Mouse (Mus musculus): Measurements from ENCODE around the gene Gpalpp1.
A peak's percentile ranks its signal among the peaks of the same experiment; 100 is the strongest.

Gpalpp1 gene

DNA sequence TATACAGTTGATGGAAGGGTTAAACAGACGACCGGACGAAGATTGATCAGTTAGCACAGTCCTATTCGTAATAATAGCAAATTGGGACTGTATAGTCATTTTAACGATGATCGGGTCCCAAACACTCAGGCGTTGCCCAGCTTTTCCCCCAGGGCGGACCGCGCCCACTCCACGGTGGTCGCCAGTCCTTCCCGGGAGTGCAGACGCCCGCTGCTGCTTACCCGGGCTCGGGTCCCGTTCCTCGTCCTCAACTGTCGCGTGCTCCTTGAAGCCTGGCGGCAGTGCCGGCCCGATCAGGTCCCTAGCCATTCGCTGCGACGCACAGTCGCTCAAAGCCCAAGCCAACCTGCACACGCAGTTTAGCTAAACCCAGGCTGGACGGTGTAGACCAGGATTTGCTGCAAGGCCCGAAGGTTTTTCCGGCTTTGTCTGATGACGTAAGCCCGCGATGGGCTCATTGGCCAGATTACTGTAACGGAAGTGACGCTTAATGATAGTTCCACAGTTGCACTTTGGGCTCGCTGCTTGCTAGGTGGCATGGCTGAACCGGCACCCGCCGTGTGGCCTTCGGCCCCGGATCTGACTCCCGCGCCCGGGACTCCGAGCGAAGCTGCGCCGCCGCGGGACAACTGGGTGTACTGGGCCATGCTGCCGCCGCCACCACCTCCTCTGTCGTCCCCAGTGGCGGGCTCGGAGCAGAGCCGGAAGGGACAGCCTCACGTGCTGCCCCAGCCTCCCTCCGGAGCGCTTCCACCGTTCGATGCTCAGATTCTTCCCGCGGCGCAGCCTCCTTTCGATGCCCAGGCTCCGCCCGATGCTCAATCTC, at the start of gene Gpalpp1, which contains the start of gene Nufip1:
Gene Gpalpp1, minus strand, starts transcription at position 365 of the 826 bp plus-strand sequence.
Gene Nufip1, plus strand, starts transcription at position 496 of the 826 bp plus-strand sequence.
- peak; percentile 92 for DNase-seq

DNA sequence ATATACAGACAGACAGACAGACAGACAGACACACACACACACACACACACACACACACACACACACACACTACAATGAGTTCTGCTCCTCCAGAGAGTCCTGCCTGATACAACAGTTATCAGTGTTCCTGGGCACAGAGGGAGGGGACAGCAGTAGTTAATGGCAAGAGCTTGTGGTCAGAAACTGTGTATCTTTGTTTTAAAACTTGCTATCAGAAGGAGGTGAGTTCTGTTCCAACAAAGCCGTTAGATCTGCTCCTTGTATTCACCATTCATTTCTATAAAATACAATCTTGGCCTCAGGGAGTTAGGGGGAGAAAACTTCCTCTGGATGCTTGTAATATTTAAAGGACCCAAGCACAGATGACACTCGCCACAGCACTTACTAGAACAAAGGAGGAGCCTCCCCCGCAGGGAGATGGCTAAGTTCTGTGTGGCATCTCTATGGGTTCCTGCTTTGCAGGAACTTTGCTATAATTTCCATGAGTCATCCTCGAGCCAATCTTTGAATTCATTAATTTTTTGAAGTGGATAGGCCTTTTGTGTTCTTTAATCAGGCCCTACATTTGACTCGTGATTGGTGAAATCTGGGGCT, 47.7 kb upstream of the Gpalpp1 start:
- no peak for DNase-seq

DNA sequence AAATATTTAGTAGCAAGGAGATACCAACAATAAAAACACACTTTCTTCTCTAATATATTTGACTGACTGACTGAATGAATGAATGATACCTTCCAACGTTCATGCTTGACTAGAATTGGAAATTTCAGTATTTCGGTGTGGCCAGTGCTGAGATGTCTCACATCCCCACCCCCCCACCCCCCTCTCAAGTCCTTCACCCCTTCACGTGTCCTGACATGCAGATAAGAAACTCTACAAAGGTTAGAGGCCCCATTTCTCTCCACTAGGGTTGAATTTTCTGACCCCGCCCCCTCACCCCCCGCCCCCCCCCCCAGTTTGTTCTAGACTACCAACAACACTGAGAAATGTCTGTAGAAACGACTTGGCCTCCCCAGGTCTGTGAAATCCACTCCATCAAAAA, 43.3 kb upstream of the Gpalpp1 start:
- DNase-seq: no peak

DNA sequence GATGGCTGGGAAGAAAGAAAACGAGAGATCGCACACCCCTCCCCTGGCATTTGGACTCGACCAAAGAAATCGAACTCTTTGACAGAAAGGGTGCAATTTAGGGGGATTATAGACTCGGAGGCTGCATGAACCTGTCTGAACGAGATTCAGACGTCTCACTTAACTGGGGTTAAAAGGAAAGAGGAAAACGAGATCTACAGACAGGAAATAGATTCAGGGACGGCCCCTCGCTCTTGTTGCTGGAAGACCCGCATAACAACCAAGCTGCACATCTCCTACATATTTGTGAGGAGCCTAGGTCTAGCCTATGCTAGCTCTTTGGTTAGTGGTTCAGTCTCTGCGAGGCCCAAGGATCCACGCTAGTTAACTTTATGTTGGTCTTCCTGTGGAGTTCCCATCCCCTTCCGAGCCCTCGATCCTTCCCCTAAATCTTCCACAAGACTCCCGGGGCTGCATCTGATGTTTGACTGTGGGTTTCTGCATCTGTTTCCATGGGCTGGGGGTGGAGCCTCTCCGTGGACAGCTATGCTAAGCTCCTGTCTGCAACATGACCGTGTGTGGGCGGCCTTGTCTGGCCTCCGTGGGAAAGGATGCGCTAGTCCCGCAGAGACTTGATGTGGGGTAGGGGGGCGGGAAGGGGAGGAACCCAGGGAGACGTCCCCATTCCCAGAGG, 42.6 kb upstream of the Gpalpp1 start:
- peak; percentile 34 for DNase-seq

DNA sequence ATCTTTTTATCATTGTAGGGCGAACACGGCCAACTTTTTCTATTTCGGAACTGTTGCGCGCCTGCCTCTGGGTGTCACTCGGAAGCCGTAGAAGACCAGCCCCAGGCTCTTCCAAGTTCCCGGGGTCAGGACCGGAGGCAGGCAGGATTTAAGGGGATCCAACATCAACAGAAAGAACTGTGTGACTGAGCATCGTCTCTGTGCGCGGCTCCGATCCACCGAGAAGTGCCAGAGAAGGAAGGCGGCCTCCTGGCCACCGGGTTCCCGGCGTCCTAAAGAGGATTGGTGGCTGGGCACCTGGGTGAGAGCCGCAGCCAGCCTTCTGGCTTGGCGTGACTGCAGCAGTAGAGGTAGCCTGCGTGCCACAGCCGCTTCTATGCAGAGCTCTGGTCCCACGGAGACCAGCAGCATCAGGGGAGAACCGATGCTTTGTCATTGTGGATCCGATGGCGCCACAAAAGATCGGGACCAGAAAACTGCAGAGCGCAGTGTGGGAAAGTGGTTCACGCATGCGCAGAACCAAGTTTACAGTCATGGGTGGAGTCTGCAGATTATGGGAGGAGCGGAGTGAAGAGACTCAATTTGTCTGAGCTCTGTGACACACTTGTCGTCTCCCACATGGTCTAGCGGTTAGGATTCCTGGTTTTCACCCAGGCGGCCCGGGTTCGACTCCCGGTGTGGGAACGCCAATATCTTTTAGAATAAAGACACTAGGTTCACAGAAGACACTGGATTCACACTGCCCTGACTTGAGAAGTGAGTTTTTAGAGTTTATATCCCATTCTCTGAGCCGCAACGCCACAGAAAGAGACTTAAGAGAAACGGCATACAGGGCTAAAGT, 41.8 kb upstream of the Gpalpp1 start:
- DNase-seq: peak; percentile 95

DNA sequence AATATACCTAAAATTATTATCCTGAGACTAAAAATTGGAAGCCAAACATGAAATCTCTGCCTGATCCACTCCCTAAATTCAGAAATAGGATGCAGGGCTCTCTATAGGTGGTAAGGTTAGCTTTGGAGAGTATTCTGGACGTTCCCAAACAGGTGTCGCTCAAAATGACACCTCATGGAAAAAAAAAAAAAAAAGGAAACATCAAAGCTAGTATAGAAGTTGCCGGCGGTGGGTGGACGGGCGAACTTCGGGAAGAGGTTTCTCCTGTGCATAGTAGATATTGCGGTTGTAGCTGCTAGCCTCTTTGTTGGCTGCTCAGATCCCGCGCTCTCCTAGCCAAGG, 41.2 kb upstream of the Gpalpp1 start:
- DNase-seq: no peak

DNA sequence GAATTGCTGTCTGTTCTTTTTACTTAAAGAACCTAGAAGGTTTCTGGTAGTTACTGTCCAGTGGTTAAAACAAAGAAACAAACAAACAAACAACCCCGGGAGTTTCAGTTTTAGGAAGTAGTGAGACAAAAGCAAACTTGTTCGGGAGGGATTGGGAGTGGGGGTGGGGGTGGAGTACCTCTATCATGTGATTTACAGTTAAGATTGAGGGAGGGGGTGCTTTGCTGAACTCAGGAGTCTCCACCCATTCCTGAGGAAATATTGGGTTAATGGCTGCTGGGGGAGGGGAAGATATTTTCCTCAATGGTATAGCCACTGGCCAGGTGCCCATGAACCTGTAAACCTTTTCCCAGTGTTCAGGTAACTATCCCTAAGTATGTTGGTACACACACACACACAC, 40.5 kb upstream of the Gpalpp1 start:
- peak; percentile 32 for DNase-seq

DNA sequence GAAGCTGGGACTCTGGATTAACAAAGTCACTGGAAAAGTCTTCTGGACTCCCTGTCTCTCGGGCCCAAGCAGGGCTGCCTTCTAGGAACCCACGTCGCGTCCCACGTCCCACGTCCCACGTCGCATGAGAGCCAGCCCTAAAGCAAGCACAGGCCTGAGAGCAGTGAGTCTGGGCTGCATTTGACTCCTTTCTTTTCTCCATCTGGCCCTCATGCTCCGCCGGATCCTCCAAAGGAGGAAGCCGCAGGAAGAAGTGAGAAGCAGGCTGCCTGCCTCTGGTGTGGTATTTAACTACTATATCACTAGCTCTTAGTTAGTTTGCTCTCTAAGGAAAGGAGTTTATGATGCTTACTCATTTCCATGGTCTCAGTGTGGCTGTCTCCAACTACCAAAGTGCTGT, 39.9 kb upstream of the Gpalpp1 start:
- peak; percentile 9 for DNase-seq

DNA sequence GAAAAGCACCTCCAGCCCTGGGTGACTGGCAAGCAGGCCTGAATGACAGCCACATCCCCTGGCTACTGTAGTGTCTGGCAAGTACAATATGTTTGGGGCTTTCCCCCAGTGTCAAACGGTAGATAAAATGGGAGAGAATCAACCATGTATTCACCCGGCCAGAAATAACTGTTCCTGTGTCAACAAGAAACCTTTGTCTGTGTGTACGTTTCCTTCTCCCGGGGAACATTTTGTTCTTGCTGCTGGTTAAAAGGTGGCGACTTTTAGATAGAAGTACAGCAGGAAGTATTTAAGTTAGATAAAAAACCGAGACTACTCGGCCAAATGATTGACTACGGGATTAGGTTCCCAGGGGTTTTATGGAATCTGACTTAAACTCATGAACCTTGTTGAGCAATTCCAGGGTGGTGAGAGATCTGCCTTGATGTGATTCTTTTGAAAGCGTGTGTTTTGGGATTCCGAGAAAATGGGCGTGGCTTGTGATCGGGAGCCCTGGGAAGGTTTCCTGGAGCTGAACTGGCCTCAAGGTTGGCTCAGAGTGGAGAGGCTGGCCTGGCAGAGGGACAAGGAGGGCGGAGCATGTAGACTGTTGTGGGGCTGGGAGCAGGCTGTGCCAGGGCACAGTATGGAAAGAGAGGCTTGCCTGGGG, 39.1 kb upstream of the Gpalpp1 start:
- DNase-seq: peak; percentile 59

DNA sequence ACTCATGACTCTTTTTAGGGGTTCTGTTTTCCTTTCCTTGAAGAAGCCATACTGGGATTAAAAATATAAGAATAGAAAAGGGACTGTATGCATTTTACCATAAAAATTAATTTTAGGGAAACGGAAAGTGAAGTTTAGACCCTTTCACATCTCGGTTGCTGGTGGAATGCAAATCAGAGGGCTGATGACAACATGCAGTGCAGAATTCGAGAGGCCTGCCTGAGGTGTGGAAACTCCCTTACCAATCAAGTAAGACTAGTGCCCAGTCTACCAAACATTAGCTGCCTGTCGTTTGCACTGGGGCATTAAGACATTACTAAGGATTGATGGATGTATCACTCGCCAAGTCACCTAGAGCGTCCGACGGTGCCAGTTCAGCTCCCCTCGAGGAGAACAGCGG, 37.7 kb upstream of the Gpalpp1 start:
- no peak for DNase-seq

DNA sequence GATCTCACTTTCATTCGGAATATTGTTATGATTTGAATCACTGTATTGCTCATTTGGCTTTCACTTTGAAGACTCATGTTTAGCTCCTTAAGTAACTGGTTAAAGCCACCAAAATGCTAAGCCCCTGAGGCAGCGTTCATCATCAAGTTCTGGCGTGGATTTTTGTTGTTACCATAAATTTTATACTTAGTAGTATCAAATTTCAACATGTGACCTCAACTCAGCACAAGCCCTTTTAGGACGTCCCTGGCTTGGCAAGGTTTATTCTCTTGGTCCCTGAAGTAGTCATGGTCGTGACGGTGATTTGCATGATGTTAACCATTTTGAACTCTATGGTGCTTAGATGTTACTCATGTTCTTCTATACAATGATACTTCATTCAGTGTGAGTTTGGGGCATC, 36.5 kb upstream of the Gpalpp1 start:
- no peak for DNase-seq

DNA sequence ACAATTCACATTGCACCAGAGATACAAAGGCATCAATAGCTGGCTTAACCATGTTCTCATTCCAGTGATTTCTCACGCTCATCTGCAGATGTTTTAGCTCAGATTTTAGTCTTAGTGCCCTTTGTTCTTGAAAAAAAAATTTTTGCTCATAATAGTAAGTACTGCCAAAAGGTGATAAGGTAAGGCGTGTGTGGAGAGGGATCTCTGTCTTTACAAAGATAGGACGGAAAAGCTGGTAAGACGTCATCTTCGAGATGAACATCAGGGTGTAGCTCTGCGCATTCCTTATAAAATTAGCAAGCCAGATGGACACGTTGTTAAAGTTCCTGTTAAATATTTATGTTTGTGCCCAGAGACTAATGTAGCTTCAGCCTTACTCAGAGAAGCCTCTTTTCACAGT, 35.3 kb upstream of the Gpalpp1 start:
- no peak for DNase-seq

DNA sequence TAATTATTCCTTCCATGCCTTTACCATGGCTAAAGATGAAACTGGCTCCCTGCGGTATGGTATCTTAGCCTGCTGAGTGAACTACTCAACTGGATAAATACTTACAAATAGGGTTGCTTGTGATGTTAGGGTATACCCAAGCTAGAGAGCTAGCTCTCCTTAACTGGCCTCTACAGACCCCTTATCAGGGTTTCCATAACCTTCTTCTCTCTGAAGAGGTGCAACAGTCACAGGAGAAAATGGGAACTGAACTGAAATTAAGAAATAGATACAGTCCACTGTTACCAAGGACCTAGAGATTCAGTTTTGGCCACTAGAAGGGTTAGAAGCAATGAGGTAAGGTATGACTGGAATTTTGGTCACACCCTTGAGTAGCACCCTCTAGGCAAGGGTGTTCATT, 34.7 kb upstream of the Gpalpp1 start:
- no peak for DNase-seq

DNA sequence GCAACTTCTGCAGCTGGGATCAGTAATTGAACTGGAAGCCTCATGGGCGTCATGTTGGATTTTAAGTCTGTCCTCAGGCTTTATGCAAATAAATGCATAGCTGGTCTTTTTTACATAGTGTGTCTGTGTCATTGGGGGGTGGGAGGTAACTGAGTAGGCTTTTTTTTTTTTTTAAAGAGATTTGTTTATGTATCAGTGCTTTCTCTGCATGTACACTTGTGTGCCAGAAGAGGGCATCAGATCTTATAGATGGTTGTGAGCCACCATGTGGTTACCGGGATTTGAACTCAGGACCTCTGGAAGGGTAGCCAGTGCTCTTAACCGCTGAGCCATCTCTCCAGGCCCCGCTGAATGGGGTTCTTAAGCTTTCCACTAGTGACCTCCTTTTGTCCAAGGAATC, 24.4 kb upstream of the Gpalpp1 start:
- DNase-seq: no peak

DNA sequence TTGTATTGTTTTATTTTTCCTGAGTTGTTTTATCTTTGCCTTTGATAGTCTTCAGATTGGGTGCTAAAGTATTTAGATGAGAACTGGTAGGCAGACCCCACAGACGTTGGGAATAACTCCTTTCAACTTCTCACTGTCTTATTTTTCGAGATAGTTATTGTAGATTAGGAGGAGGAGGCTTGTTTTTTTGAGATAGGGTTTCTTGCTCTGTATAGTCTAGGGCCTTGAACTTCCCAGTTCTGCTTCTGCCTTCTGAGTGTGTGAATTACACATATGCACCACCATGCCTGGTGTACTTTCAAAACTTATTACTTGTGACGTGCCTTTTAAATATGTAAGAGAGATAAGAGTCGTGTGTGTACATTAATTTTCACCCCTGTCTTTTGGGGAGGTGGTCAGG, 17.6 kb upstream of the Gpalpp1 start:
- no peak for DNase-seq

DNA sequence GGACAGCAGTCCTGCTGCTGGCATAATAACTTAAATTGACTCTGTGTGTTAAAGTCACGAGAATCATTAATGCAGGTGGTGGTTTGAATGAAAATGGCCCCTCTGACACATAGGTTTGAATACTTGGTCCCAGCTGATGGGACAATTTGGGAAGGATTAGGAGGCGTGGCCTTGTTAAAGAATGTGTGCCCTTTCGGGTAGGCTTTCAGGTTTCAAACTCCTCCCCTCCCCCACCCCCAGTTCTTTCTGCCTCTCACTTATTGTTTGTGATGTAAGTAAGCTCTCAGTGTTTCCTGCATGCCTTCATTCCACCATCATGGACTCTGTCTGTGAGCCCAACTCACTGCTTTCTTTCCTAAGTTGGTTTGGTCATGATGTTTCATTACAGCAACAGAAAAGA, 16.8 kb upstream of the Gpalpp1 start:
- no peak for DNase-seq

DNA sequence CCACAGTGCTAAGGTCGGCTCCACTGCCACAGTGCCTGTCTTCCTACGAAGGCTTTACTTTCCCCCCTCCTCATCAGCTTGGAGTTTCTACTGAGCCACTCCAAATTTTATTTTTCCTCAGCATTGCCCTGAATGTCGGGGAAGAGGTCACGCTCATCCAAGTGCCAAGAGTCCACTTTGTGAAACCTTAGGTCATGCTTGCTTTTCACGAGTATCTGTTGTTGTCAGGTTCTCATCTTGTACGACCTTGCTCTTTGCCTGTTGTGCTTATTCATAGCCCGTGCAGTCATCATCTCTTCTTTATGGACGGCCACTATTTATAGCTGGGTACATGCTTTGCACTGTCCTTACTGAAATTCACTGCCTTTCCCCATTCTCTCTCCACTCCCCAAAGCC, 12.1 kb upstream of the Gpalpp1 start:
- no peak for DNase-seq

DNA sequence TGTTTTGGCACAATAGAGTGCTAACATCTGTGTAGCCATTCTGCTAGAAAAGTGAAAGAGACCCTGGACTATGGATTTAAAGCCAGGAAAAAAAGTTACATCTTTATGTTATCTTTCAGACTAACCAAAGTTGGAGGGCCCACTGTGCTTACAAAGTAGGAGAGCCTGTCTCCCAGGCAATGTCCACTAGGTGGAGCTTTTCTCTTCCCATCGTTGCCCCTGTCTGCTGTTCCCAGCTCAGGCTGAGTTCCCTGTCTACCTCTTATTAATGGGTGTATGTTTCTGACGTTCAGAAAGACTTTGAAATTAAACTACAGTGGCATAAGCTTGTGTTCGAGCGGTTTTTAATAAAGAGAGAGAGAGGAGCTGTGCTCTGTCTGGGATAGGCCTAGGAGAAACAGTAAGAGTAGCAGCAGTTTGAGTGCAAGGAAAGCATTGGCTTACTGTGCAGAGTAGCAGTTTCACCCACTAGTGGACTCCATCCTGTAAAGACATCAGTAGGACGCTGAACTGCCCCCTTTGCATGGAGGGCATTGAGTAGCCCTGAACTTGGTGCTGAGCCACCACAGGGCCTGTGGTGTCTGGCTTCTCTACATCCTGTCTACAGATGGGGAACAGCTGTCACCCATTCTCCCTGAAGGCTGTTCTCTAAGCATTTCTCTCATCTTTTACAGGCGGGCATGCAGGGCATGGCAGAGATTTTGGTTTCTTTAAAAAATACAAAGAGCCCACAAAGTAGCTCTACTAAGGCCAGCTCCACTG, 11.5 kb upstream of the Gpalpp1 start:
- peak; percentile 16 for DNase-seq

DNA sequence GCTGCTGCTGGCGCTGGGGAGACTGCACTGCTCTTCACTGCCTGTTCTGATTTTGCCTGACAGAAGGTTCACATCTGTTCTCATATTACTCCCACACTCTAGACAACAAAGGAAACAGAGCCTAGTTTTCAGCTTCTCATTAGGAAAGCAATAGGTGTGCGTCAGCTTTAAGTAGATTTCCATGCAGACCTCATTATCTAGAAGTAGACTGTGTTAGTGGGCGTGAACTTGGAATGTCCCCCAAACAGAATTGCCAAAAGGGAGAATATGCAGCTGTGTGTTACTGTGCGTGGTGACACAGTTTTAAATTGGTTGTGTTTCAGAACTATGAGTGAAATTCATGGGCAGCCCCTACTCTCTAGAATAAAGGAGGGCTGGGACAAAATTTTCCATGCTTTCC, 9.9 kb upstream of the Gpalpp1 start:
- no peak for DNase-seq

DNA sequence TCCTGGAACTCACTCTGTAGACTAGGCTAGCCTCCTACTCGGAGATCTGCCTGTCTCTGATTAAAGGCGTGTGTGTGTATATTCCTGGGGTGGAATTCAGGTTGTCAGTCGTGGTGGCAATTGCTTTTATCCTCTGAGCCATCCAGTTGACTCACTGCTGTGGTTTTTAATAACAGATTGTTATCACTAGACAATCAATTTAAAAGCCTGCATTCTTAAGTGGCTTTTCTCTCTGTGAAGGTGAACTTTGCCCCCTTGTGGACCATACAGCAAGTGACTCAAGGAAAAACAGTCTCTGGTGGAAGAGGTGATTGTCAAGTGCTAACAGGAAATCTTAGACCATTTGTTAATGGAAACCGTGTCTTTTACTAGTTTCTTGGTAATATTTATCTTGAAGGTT, 8.4 kb upstream of the Gpalpp1 start:
- DNase-seq: no peak

DNA sequence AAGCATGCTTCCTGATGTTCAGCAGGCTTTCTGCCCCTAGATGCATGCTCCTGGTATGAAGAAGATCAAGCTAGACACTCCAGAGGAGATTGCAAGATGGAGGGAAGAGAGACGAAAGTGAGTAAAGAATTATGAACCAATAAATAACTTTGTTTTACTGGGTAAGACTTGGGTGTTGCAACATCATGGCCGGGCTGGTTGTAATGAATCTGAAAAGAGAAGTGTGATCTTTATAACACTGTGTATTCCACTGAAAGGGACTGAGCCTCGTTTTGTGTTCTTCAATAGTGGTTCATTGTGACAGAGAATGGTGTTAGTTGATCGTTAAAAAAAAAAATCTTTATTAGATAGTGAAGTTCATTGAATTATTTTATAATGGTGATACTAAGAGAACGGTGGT, 5.2 kb upstream of the Gpalpp1 start:
- DNase-seq: no peak

DNA sequence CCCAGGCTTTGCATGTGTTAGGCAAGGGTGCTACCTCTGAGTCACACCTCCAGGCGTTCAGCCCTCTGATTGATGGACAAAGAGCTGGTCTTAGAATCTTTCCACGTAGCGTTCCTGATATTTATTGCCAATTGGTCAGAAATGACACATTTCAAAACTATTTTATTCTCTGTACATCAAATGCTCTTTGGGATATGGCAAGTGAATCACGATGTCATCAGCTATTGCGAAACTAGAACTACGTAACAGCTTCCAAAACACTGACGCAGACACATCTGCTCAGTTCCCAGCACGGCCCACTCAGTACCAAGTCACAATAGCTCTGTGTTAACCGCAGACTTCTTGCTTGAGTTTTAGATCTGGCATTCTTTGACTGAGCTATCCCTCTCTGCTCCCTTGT, 11.0 kb downstream of the Gpalpp1 start:
- no peak for DNase-seq

Data from cerebellum, adult 9-11 months (tissue).